Mouse (Mus musculus): ENCODE measurements around the gene Cntn1.

Gene Cntn1

DNA sequence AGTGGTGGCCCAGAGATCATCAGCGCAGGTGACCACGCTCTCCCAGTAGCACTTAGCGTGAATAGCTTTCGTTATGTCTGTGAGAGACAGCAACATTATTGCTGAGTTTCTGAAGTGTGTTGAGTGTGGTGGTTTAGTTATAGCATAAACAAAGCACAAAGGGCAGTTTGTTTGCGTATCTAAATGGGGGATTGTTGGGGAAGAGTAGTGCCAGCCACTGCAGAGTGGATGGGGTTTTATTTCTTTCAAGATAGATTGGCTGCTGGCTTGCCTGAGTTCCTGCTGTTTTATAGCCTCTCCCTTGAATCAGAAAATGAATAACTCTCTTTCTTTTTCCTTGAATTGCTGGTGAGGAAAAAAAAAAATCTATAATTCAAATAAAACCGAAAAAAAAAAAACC, 86.1 kb downstream of the Cntn1 start:
- DNase-seq (ENCODE audit: low spot score in 2 of 2): no peak

DNA sequence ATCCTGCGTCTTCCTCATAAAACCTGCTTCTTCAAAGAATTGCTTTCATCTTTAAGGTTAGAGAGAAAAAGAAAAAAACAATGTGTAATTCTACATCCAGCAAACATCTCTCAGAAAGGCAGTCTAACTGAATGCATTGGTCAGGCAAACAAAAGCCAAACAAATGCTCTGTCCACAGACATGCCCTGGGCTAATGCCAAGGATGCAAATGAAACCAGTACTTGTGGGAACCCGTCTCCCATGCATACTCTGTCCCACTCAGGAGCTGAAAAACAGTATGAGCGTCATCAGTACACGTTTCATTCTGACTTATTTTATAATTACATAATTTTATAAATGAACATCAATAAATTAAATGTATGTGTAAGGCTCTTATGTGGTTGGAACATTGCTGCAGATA, 91.0 kb downstream of the Cntn1 start:
- no peak for DNase-seq (ENCODE audit: low spot score in 2 of 2)

DNA sequence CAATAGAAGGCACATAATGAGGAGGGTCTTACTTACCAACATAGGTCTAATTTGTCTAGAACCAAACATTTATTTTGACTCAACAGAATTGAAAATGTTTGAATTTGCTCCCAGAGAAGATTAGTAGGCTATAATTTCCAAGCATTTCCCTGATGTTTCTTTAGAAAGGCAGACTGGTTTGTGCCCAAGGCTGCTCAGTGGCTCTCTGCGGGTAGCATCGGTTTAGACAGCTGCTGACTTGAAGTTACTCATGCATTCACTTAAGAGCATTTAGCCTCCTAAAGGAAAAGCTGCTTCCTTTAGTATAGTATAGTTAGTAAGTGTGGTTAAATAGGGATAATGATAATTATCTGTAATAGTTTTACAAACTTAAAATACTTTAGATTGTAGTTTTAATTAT, 104.0 kb downstream of the Cntn1 start:
- DNase-seq (ENCODE audit: low spot score in 2 of 2): no peak

DNA sequence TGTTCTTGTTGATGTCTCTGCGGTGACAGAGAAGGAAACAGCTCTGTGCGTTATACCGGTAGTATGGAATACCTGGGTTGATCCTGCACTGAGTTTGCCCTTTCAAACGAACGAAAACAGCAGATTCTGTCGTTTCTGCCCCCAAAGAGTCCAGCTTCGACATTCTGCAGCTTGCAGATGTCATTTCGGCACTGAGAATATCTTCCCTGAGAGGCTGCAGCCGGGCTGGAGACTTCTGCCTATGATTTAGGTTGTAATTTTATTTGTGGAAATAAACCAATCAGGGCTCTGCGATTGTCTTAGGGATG, 109.8 kb downstream of the Cntn1 start:
- no peak for DNase-seq (ENCODE audit: low spot score in 2 of 2)

DNA sequence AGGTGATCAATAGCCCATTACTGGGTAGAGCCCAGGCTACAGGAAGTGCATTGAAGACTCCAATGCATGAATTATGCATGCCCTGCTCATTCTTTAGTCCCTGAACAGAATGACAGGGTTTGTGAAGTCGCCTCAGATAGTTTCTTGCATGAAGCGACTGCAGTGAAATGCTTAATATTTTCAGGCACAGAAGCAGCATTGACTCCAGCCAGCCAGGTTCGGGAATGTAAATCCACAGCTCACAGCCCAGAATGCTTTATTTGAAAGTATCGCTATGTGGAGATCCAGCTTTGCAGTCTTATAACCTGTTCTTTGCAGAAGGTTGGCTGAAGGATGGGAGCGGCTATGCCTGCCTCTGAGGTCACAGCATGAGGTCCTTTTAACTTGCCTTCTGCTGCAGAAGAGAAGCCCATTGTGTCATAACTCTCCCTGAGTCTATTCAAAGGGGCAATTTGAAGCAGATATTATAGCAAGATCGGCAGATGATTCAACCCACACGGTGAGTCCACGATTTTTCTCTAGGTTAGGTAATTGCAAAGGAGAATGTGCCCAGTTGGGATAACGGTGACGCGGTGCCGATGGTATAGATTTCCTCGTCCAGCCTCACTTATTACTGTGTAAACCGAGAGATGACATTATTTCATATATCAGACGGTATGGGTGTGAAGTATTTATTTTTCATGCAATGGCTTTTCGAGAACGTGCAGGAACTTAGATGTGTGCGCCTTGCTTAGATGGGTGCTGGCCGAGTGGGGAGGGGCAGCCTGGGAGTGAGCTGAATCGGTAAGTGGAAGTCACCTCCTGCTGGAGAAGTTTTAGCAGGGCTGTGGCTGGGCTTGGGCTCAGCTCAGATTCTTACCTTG, 110.4 kb downstream of the Cntn1 start:
- no peak for DNase-seq (ENCODE audit: low spot score in 2 of 2)

DNA sequence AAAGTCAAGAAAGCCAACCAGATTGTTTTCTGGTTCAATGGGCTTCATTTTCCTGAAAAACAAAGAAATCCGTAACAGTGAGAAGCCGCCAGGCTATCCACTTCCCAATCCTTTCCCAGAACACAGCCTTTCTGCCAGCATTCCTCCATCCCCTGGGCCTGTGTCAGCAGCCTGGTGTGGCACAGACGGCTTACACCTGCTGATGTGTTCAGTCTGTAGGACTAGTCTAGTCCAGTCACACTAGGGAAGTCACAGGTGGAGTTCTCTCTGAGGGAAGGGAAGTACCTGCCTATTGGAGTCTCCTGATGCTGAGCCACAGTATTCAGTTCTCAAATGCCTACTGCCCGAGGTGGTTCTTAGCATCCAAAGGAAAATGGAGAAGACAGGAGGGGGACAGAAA, 111.9 kb downstream of the Cntn1 start:
- DNase-seq (ENCODE audit: low spot score in 2 of 2): no peak

DNA sequence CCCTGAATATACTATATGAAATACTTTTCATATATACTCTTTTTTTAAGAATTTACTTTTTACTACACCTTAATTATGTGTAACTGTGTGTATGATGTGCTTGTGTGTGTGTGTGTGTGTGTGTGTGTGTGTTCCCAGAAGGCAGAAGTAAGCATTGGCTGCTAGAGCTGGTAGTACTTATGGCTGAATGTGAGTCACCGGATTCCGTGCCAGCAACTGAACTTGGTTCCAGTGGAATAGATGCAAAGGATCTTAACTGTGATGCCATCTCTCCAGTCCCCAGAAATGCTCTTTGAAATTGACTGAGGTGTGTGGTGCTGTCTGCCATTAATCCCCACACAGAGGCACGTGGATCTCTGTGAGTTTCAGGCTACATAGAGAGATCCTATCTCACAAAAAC, 113.2 kb downstream of the Cntn1 start:
- no peak for DNase-seq (ENCODE audit: low spot score in 2 of 2)

DNA sequence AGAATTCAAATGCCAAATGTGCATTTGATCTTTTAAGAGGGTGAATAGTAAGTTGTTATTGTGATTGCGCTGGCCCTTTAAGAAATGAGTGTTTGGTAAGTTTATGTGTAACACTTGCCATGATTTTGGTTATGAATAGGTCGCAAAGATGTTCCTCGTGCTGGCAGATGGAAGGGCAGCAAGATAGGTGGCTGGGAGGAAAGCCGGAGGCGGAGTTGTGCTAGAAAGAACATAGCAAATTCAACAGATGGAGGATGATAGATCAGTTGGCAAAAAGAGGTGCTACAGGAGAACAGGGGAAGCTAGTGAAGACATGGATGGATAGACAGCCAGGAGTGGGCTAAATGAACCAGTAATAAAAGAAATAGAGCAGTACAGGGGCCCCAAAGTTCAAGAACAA, 115.3 kb downstream of the Cntn1 start:
- DNase-seq (ENCODE audit: low spot score in 2 of 2): no peak

DNA sequence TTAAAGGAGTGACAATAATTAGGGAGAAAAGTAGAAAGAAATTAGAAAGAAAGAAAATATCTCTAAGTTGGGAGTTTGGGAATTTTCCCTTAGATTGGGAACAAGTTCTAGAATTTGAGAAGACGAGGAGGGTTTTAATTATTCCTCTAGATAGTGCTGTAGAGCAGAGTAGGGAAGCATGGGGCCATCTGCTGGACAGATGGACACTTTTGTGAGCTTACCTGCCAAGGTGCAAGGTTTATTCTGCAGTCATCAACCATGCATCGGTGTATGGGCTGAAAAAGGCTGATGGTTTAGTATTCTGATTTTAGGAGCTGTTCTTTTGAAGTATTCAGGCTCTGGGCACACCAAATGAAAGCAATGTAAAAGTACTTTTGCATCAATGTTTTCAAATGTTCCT, 124.8 kb downstream of the Cntn1 start:
- DNase-seq (ENCODE audit: low spot score in 2 of 2): no peak

DNA sequence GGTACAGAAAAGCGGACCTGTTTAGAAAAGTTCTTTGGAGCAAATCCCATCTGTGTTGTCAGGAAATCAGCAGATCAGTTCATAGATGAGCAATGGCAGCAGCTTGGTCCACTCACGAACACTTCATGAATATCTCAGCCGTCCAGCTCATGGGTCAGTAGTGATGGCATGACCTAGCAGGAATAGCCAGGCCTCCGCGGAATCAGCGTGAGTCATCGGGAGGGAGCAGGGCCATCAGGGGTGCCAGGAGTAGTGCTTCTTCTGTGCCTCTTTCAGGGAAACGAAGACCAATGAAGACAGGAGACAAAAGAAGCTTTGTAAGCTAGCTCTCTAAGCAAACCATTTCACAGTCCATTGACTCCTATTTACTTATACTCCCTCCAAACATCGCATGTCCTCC, 126.4 kb downstream of the Cntn1 start:
- no peak for DNase-seq (ENCODE audit: low spot score in 2 of 2)

DNA sequence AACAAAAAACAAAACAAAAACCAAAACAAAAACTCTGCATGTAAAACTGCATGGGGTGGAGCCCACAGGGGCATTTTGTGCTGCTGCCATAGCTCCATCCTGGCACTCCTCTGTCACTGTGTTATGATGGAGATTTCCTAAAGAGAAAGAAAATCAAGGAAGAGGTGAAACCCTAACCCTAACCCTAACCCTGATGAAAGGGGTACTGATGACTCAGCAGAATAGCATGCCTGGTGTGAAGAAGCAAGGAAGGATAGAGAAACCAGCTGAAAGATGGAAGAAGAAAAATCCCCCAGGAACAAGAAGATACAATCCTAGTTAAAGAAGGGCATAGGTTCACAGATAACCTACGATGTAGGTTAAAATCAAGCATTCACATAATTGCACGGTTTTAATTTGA, 134.5 kb downstream of the Cntn1 start:
- no peak for DNase-seq (ENCODE audit: low spot score in 2 of 2)

DNA sequence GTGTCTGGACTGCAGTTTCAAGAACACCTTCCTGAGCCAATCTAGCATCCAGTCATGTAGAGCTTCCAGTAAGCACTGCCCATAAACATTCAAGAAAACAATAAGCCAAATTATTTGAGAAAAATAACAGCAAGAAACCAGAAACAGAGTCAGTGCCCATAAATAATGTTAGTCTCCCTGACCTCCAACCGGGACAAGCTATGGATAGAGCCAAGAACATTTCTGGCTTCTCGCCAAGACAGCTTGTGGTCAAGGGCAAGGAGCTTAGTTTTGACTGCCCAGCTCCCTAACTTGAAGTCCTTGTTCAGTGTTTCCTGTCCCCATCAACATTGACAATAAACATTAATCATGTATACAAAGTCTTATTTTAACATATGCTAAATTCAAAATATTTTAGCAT, 139.0 kb downstream of the Cntn1 start:
- DNase-seq (ENCODE audit: low spot score in 2 of 2): no peak

DNA sequence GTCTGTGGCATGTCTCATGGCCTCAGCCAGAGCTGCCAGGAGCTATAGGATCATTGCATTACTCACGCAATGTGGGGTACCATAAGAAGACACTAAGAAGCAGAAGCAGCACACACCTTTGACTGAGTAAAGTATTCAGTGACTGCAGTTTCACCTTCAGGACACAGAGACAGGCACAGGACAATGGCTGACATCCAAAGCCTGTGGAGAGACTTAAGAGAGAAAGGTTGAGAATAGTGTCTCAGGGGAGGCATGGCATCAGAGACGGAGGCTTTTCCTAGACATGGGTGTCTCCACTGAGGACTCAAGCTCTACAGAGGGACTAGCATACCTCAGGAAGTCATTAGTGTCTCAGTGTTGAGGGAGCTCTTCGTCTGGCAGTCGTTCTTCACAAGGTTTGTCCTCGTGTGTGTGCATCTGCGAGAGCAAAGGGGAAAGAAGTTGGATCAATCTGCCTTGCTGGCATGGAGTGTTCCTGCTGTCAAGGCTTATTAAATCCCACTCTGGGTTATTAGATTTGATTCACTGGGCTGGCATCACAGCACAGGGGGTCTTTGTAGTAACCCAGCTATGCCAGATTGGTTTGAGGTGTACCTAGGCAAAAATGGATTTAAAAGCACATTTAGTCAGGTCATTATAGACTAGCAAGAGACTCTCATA, 149.5 kb downstream of the Cntn1 start:
- DNase-seq (ENCODE audit: low spot score in 2 of 2): no peak

DNA sequence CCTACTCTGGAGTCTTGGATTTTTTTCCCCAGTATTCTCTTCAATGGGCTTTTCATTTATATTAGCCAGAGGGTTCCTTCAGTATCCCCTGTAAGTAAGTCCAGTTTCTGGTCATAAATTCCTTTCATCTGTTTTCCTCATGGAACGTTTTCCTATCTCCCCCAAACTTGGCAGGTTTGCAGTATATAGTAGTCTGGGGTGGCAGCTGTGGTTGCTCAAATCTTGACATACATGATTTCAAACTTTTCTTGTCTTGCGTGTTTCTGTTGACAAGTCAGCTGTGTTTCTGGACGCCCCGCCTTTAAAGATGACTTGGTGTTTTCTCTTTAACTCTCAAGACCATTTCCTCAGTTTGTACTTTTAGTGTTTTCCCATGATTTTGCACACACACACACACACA, 155.7 kb downstream of the Cntn1 start:
- no peak for DNase-seq (ENCODE audit: low spot score in 2 of 2)

DNA sequence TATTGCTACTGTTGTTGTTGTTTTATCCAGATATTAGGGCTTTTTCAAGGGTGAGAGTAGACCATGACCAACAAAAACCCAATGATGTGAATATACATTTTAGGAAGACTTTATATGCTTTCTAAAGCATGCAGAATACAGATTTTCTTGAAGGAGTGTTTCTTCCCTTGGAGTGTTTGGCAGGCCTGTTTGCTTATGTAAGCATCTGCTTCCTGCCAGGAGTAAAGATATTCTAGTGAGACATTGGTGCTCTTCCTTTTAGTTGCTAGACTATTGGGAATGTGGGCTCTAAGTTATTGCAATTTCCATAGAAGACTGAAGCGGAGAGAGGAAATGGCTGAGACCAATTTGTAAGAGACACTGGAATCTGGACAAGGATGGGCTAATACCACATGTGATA, 158.8 kb downstream of the Cntn1 start:
- DNase-seq (ENCODE audit: low spot score in 2 of 2): no peak

DNA sequence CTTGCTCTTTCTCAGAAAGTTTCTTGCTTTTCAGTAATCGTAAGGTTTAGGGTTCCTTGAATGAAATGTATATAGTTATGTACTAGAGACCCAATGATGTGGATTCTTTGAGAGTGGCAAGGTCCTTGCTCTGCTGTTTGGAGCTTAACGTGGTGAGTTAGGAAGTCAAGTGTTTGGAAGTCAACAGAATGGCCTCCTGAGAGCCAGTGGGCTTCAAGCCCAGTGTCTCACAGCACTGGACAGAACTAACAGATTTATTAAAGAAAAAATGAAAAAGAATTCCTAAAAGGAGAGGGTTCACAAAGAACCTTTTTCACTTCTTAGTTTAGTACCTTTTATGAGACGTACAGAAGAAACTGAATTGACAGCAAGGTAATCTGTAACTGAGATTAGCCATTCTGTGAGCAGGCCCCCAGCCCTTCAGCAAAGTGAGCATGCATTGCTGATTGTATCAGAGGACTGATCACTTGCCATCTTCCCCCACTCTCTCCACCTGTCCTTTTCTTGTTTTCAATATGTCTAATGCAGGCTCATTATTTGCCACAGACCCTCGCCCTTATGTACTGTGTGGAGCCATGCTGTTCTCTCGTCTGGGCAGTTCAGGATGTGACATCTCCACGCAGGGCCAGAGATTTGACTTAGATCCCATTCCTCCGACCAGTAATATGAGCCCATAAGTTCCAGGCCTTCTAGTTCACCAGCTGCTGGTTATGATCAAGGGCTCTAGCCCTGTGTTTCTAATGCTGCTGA, 159.7 kb downstream of the Cntn1 start:
- no peak for DNase-seq (ENCODE audit: low spot score in 2 of 2)

DNA sequence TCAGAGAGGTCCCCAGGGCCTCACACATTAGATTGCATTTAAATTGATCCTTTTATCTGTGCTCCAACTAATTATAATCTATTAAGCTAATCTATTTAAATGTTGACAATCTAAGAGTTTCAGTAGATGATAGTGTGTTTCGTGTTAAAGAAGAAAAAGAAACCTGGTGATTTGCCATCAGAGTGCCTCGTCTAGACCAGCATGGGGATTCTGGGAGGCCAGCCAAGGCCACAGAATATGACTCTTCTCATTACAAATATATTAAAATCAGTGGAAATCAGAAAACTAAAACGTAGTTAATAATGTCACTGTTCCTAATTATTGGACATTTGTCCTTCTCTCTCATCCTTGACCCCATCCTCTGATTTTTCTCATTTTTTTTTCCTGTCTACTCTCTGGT, 164.9 kb downstream of the Cntn1 start:
- no peak for DNase-seq (ENCODE audit: low spot score in 2 of 2)

DNA sequence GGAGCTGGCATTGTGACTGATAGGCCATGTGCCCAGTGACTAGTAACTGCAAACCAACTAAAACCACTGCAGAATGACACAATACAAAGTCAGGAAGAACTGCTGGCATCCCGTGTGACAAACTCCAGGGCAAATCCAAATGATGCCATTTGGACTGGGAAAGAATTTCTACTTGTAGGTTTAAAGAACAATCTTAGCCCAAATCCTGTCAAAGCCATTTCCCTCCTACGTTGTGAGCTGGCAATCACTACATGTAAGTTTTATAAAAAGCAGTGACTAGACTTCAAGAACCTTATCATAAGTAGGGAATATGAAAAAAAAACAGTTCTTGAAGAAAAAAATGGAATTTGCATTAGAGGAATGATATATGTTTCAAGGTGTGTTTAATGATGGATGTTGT, 170.5 kb downstream of the Cntn1 start:
- no peak for DNase-seq (ENCODE audit: low spot score in 2 of 2)

DNA sequence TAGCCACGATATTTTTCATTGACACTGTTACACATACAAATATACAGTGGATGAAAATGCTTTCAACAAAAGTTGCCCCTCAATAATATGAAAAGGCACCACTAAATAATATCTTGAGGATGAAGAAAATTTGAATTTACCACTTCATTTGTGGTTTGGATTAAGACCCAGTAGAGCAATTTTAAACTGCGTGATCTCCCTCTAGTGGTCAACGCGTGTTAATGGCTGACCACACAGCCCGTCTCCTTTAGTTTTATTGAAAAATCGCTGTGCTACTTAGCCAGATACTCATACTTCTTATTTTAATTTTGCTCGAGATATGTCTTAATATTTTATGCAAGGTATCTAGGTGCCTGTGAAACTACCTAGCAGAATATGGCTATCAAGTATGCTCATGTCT, 180.4 kb downstream of the Cntn1 start:
- DNase-seq (ENCODE audit: low spot score in 2 of 2): no peak

DNA sequence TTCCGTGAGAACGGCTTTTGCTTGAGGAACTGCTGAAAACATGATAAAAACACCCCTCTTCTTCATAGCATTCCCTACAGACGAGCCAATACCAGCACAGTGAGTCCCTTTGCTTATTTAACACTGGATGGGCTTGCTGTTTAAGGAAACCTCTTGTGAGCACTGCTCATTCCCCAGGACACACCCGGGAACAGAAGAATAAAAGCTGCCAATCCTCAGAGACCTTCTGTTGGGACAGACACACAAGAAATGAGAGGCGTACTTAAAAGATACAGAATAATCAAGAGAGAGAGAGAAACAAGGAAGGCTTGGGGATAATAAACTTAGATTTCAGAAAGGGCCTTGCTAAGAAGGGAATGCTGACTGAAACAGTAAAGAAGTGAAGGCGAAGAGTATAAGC, 184.9 kb downstream of the Cntn1 start:
- DNase-seq (ENCODE audit: low spot score in 2 of 2): no peak

DNA sequence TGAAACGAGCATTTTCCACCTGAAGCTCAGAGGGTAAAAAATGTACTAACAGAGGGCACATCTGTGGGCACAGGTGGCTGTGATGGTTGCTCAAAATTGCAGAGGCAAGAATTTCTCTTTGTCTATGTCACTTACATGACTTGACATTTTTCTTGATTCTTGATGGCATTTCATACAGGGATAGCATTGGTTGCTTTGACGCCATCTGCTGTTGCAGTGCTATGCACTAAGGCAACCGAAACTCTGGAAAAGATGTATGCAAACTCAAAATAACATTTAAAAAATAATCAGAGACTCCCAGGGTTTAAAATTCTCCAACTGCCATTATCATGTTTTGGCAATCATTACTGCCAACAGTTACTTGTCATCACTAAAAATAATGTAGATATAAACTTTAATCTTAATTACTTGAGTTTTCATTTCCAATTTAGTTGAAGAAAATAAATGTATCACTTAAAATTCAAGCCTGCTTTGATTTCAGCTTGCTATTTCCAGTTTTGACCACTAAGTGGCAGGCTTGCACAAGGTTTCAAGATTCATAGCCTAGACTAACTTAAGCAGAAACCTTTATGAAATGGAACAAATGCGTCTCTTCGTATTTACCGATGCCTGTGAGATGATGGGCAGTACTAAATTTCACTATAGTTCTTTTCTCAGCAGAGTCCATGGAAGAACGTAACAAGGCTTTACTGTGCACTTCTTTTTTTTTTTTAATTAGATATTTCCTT, 214.2 kb downstream of the Cntn1 start:
- DNase-seq (ENCODE audit: low spot score in 2 of 2): no peak

DNA sequence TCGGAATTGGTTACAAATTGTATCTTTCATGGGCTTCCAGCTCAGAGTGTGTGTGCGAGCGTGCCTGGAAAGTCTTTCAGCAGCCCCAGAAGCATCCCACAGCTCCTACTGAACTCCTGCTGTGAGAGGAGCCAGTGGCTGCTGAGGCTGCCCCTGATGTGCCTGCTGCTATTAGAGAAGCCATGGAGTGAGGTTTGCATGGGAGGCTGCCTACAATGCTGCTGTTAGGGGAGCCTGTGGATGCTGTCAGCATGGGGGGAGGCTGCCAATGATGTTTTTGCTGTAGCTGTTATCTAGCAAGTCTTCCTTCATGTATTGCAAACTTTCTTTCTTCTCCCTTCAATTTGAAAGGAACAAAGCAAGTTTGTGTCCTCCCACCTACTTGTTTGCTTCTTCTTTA, 217.4 kb downstream of the Cntn1 start:
- DNase-seq (ENCODE audit: low spot score in 2 of 2): no peak
